Mouse (Mus musculus) forebrain, embryonic 13.5 days (tissue): ENCODE measurements around the gene Ssna1. TPM values are rescaled to one million over a fixed set of nuclear protein-coding genes. Genes with fewer than 3 reads are reported as not detected.

ENCODE experiments used
- ATAC-seq: fragments of 200-750 bp; cut with Nextera tagmentation; 2 replicates; pipeline ENCODE4 v1.8.0; 2017
- H3K27ac ChIP-seq: fragments of 300-500 bp; sonication (generic); 2 replicates; pipeline ENCODE4 v1.5.1; 2015; ENCODE audit warnings: inconsistent platforms, mild to moderate bottlenecking, moderate library complexity
- H3K27me3 ChIP-seq: fragments of 300-500 bp; sonication (generic); 2 replicates; pipeline ENCODE4 v1.6.1; 2015; ENCODE audit warnings: mild to moderate bottlenecking, inconsistent platforms
- H3K36me3 ChIP-seq: fragments of 300-500 bp; sonication (generic); 2 replicates; pipeline ENCODE4 v1.6.1; 2015; ENCODE audit warnings: mild to moderate bottlenecking, inconsistent platforms; ENCODE audit not compliant: poor library complexity, severe bottlenecking
- H3K4me1 ChIP-seq: fragments of 300-500 bp; sonication (generic); 2 replicates; pipeline ENCODE4 v1.6.1; 2015; ENCODE audit warnings: inconsistent platforms
- H3K4me2 ChIP-seq: fragments of 300-500 bp; sonication (generic); 2 replicates; pipeline ENCODE4 v1.6.1; 2015; ENCODE audit warnings: inconsistent platforms, mild to moderate bottlenecking, moderate library complexity
- H3K4me3 ChIP-seq: fragments of 300-500 bp; sonication (generic); 2 replicates; pipeline ENCODE4 v1.5.1; 2015; ENCODE audit warnings: mild to moderate bottlenecking, inconsistent platforms
- H3K9ac ChIP-seq: fragments of 300-500 bp; sonication (generic); 2 replicates; pipeline ENCODE4 v1.6.1; 2015; ENCODE audit warnings: mild to moderate bottlenecking, inconsistent platforms
- H3K9me3 ChIP-seq: fragments of 300-500 bp; sonication (generic); replicated peaks from 2 replicates; pipeline ENCODE4 v1.6.1; 2016; ENCODE audit warnings: inconsistent platforms
- WGBS: fragments of 180-500 bp; shearing (Covaris S2); methylation state at CpG from one replicate; pipeline ENCODE4 v1.1.7; 2015; 5-methylcytosine and 5-hydroxymethylcytosine counted together
- polyA plus RNA-seq: library from polyadenylated mRNA; unstranded; fragments of >200 nt; fragmentation: Nextera tagmentation; extraction: Ambion mirVana; gene quantifications from 2 replicates; pipeline ENCODE4 v1.2.1, GENCODE M21; 2015

Ssna1 gene
- polyA plus RNA-seq, 1 experiment from 2014 or later = 245 TPM

GRCm38 (mm10) chr2:25303452-25303851, 31.2 kb upstream of the Ssna1 start:
- Histone ChIP-seq H3K9me3 (no peaks in the 10 kb centered on the region), H3K36me3 (no peaks in the 10 kb centered on the region), H3K4me2 (no peak overlapping the region), H3K27ac (no peak overlapping the region), H3K9ac (no peak overlapping the region), H3K4me3 (no peak overlapping the region), H3K4me1 (peaks cover 6% of the 10 kb centered on the region), H3K27me3 (peaks cover 51% of the 10 kb centered on the region)
- WGBS = 81% methylated on average over 3 of the region's 3 CpGs
- ATAC-seq = no peak

- no peak for ATAC-seq
- Histone ChIP-seq H3K9ac (no peak overlapping the region), H3K27me3 (peaks cover 58% of the 10 kb centered on the region), H3K4me3 (no peak overlapping the region), H3K36me3 (no peaks in the 10 kb centered on the region), H3K27ac (no peak overlapping the region), H3K4me2 (no peak overlapping the region), H3K9me3 (no peaks in the 10 kb centered on the region), H3K4me1 (no peaks in the 10 kb centered on the region)
- 85% methylated on average over 10 of the region's 10 CpGs for WGBS
Measured at GRCm38 (mm10) chr2:25298046-25298445, 25.8 kb upstream of the Ssna1 start.

GRCm38 (mm10) chr2:25297093-25297492, 24.9 kb upstream of the Ssna1 start:
- Histone ChIP-seq H3K27me3 (peaks cover 64% of the 10 kb centered on the region), H3K4me1 (peaks cover 7% of the 10 kb centered on the region), H3K36me3 (no peaks in the 10 kb centered on the region), H3K4me3 (no peak overlapping the region), H3K27ac (no peak overlapping the region), H3K9me3 (no peaks in the 10 kb centered on the region), H3K4me2 (no peak overlapping the region), H3K9ac (no peak overlapping the region)
- no peak for ATAC-seq
- WGBS = 78% methylated on average over 8 of the region's 8 CpGs

GRCm38 (mm10) chr2:25293706-25294105, 21.5 kb upstream of the Ssna1 start:
- Histone ChIP-seq H3K27me3 (peaks cover 98% of the 10 kb centered on the region), H3K9ac (no peak overlapping the region), H3K36me3 (no peaks in the 10 kb centered on the region), H3K9me3 (no peaks in the 10 kb centered on the region), H3K4me3 (no peak overlapping the region), H3K4me1 (peaks cover 26% of the 10 kb centered on the region), H3K4me2 (no peak overlapping the region), H3K27ac (no peak overlapping the region)
- no peak for ATAC-seq
- WGBS = 79% methylated on average over 9 of the region's 9 CpGs

GRCm38 (mm10) chr2:25292856-25293255, 20.6 kb upstream of the Ssna1 start:
- no peaks in the 10 kb centered on the region for H3K36me3 ChIP-seq
- no peaks in the 10 kb centered on the region for H3K9me3 ChIP-seq
- peaks cover 98% of the 10 kb centered on the region for H3K27me3 ChIP-seq
- no peak overlapping the region; the same call in 1 of the 2 replicates for H3K4me2 ChIP-seq
- H3K4me3 ChIP-seq = no peak overlapping the region
- no peak overlapping the region for H3K9ac ChIP-seq
- no peak overlapping the region for H3K27ac ChIP-seq
- no peak for ATAC-seq
- H3K4me1 ChIP-seq = peaks cover 26% of the 10 kb centered on the region
- WGBS = 0% methylated on average over 1 of the region's 1 CpGs

- H3K4me1 ChIP-seq = peaks cover 26% of the 10 kb centered on the region
- peak overlapping the region; percentile 27 for H3K4me3 ChIP-seq
- no peaks in the 10 kb centered on the region for H3K9me3 ChIP-seq
- H3K27ac ChIP-seq = no peak overlapping the region
- peak overlapping the region; percentile 43 for H3K9ac ChIP-seq
- no peaks in the 10 kb centered on the region for H3K36me3 ChIP-seq
- H3K4me2 ChIP-seq = peak overlapping the region; percentile 50
- 0 out of 2 replicates have a peak, but pooled peaks have one; percentile 31 for ATAC-seq
- H3K27me3 ChIP-seq = peaks cover 96% of the 10 kb centered on the region
- 4% methylated on average over 36 of the region's 43 CpGs for WGBS
Measured at GRCm38 (mm10) chr2:25292054-25292544, 19.9 kb upstream of the Ssna1 start.

GRCm38 (mm10) chr2:25291184-25292053, 19.2 kb upstream of the Ssna1 start:
- H3K4me2 ChIP-seq = peak overlapping the region; percentile 51
- H3K4me1 ChIP-seq = peaks cover 26% of the 10 kb centered on the region
- H3K27ac ChIP-seq = no peak overlapping the region
- peak overlapping the region; percentile 27 for H3K4me3 ChIP-seq
- peaks cover 90% of the 10 kb centered on the region for H3K27me3 ChIP-seq
- H3K36me3 ChIP-seq = peaks cover 3% of the 10 kb centered on the region
- peak; percentile 22; the same call in 1 of the 2 replicates for ATAC-seq
- peak overlapping the region; percentile 43; the same call in 1 of the 2 replicates for H3K9ac ChIP-seq
- H3K9me3 ChIP-seq = no peaks in the 10 kb centered on the region
- 3% methylated on average over 32 of the region's 32 CpGs for WGBS

GRCm38 (mm10) chr2:25290816-25291130, 18.5 kb upstream of the Ssna1 start:
- ATAC-seq = no peak
- under 1% methylated on average over 18 of the region's 18 CpGs for WGBS
- H3K27ac ChIP-seq = no peak overlapping the region
- no peaks in the 10 kb centered on the region for H3K9me3 ChIP-seq
- peaks cover 26% of the 10 kb centered on the region for H3K4me1 ChIP-seq
- H3K27me3 ChIP-seq = peaks cover 83% of the 10 kb centered on the region
- peaks cover 10% of the 10 kb centered on the region for H3K36me3 ChIP-seq
- peak overlapping the region; percentile 27 for H3K4me3 ChIP-seq
- peak overlapping the region; percentile 51 for H3K4me2 ChIP-seq
- H3K9ac ChIP-seq = peak overlapping the region; percentile 21; the same call in 1 of the 2 replicates

- WGBS = 2% methylated on average over 54 of the region's 54 CpGs
- Histone ChIP-seq H3K36me3 (peaks cover 15% of the 10 kb centered on the region), H3K4me1 (peaks cover 26% of the 10 kb centered on the region), H3K27ac (no peak overlapping the region), H3K9me3 (no peaks in the 10 kb centered on the region), H3K9ac (peak overlapping the region; percentile 21), H3K4me2 (peak overlapping the region; percentile 51), H3K4me3 (peak overlapping the region; percentile 27), H3K27me3 (peaks cover 78% of the 10 kb centered on the region)
- no peak for ATAC-seq
Measured at GRCm38 (mm10) chr2:25290101-25290815, 18.0 kb upstream of the Ssna1 start.

GRCm38 (mm10) chr2:25289651-25290050, 17.4 kb upstream of the Ssna1 start, which contains the start of gene Lrrc26:
Gene Lrrc26 (plus strand): TSS chr2:25289915.
- peak within 1 kb of the TSS; percentile 51 for H3K4me2 ChIP-seq
- peaks cover 73% of the 10 kb centered on the region for H3K27me3 ChIP-seq
- H3K4me1 ChIP-seq = peaks cover 26% of the 10 kb centered on the region
- H3K36me3 ChIP-seq = peaks cover 21% of the 10 kb centered on the region
- no peaks in the 10 kb centered on the region for H3K9me3 ChIP-seq
- peak within 1 kb of the TSS; percentile 21 for H3K9ac ChIP-seq
- peak within 1 kb of the TSS; percentile 27 for H3K4me3 ChIP-seq
- H3K27ac ChIP-seq = no peak within 1 kb of the TSS
- 9% methylated on average over 11 of the region's 11 CpGs for WGBS
- ATAC-seq = no peak

- no peak overlapping the region for H3K27ac ChIP-seq
- H3K36me3 ChIP-seq = peaks cover 29% of the 10 kb centered on the region
- no peak overlapping the region for H3K4me2 ChIP-seq
- WGBS = 75% methylated on average over 7 of the region's 7 CpGs
- H3K9me3 ChIP-seq = no peaks in the 10 kb centered on the region
- peaks cover 26% of the 10 kb centered on the region for H3K4me1 ChIP-seq
- H3K27me3 ChIP-seq = peaks cover 65% of the 10 kb centered on the region
- no peak overlapping the region for H3K4me3 ChIP-seq
- ATAC-seq = no peak
- H3K9ac ChIP-seq = no peak overlapping the region
Measured at GRCm38 (mm10) chr2:25288734-25289345, 16.6 kb upstream of the Ssna1 start.
